Mouse (Mus musculus) liver, postnatal 0 days (tissue): ENCODE measurements at regions not wholly inside any gene's neighbourhood (a gene's known extent, or its start where the extent isn't known, plus 50 kb on each side); places are given as distances from the start of the nearest gene placed in this dataset.

Source experiments
- CTCF ChIP-seq: sonication (generic); IDR thresholded peaks from 2 replicates; pipeline ENCODE4 v1.5.1; 2016; ENCODE audit warnings: antibody characterized with exemption, low read depth
- EP300 ChIP-seq: IDR thresholded peaks from 2 replicates; pipeline ENCODE4 v1.6.1; 2016; ENCODE audit warnings: antibody characterized with exemption, low read depth, mild to moderate bottlenecking

DNA sequence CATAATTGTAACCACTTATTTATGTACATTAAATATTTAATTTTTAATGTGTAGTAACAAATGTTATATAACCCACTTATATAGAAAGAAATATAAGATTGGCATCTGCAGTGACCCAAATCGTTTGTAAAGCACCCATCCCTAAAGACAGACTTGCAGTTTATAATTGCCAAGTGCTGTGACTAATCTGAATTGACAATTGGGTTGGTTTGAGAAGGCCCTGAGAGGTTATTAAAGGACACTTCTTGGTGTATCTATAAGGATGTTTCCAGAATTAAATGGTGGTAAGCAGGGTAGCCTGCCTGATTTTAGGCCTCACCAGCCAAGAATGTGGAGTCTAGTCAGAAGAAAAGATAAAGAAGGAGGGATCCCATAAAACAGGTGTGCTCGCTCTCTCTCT is 133.3 kb upstream of the Slc13a1 start:
- no peak for TF ChIP-seq CTCF
- no peak for TF ChIP-seq EP300
